Mouse (Mus musculus): ENCODE results near the gene Bhlhe40. TPM values are rescaled to one million over a fixed set of nuclear protein-coding genes. Genes with fewer than 3 reads are reported as not detected.

Bhlhe40 gene
- polyA plus RNA-seq, 1 experiment = 6.2 TPM

DNA sequence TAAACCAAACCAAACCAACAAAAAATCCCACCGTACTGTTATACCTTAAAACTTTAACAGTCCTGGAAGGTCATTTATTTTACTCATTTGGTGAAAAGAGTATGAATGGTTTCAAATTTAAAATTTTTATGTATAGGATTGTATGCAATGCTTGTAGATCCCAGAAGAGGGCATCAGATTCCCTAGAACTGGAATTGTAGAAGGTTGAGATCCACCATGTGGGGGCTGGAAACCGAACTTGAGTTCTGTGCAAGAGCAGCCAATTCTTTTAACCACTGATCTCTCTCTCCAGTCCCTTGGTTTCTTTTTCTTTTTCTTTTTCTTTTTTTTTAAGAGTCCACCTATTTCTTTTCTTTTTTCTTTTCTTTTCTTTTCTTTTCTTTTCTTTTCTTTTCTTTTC, 13.8 kb downstream of the Bhlhe40 start:
- Histone ChIP-seq H3K4me3 (ENCODE audit: control insufficient read depth, insufficient read depth, low read length) (no peak overlapping the region), H3K4me1 (replicated peaks; ENCODE audit: control insufficient read depth, insufficient read depth, low read length) (no peaks in the 10 kb centered on the region), H3K27me3 (ENCODE audit: control insufficient read depth, insufficient read depth, low read length) (no peaks in the 10 kb centered on the region), H3K27ac (ENCODE audit: control insufficient read depth, insufficient read depth, low read length) (no peak overlapping the region), H3K36me3 (ENCODE audit: control insufficient read depth, insufficient read depth, low read length) (no peaks in the 10 kb centered on the region)
- no peak for DNase-seq
- WGBS = 95% methylated on average over 2 of the region's 2 CpGs
- TF ChIP-seq POLR2A (IDR thresholded peaks at IDR 0.05; ENCODE audit: control insufficient read depth, extremely low read depth, insufficient read depth, low read length, poor library complexity) = no peak
- TF ChIP-seq CTCF (IDR thresholded peaks at IDR 0.05; ENCODE audit: borderline replicate concordance, control insufficient read depth, extremely low read depth, insufficient read depth, low read length, poor library complexity) = no peak

DNA sequence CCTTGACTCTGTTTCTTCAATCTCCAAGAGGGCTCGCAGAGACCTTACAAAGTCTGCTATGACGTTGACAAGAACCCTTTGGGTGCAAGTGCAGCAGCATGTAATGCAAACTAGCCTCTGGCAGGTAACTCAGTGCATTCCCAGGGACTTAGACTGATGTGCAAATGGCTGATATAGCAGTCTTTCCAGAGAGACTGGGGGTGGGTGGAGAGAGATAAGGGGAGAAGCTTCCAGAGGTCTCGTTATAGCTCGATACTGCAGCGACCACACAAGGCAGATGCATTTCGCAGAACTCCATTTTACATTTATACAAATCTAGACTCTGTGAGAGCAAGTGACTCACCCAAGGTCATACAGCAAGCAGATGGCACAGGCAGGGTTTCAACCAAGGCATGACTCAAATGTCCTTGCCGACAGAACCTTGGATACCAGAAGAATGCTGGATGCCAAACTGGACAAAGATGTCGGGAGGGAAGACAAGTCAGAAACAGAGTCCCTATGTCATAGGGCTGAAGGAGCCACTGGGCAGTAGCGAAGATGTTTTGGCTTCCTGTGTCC, 16.4 kb downstream of the Bhlhe40 start:
- 97% methylated on average over 9 of the region's 9 CpGs for WGBS
- H3K4me1 ChIP-seq (replicated peaks; ENCODE audit: control insufficient read depth, insufficient read depth, low read length) = no peaks in the 10 kb centered on the region
- no peak overlapping the region for H3K27ac ChIP-seq (ENCODE audit: control insufficient read depth, insufficient read depth, low read length)
- no peak overlapping the region for H3K4me3 ChIP-seq (ENCODE audit: control insufficient read depth, insufficient read depth, low read length)
- no peaks in the 10 kb centered on the region for H3K27me3 ChIP-seq (ENCODE audit: control insufficient read depth, insufficient read depth, low read length)
- no peak for TF ChIP-seq POLR2A (IDR thresholded peaks at IDR 0.05; ENCODE audit: control insufficient read depth, extremely low read depth, insufficient read depth, low read length, poor library complexity)
- DNase-seq = no peak
- H3K36me3 ChIP-seq (ENCODE audit: control insufficient read depth, insufficient read depth, low read length) = no peaks in the 10 kb centered on the region

DNA sequence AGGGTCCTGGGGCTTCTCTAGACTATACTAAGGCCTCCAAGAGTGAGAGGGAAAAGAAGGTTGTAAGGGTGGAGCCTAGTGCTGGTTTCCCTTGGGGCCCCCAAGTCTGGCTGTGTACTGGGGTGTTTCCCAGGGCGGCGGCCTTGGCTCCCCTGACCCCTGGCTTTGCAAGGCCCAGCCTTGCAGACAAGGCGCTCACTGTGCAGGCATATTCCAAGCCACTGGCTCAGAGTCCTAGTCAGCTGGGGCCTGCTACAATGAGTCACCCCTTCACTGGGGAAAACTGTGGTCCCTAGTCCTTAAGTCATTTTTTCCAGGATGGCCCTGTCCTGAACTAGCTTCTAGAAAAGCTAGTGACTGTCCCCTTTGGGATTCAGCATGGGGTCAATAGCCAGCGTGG, 17.3 kb downstream of the Bhlhe40 start:
- Histone ChIP-seq H3K4me3 (ENCODE audit: control insufficient read depth, insufficient read depth, low read length) (no peak overlapping the region), H3K4me1 (replicated peaks; ENCODE audit: control insufficient read depth, insufficient read depth, low read length) (no peaks in the 10 kb centered on the region), H3K27ac (ENCODE audit: control insufficient read depth, insufficient read depth, low read length) (no peak overlapping the region), H3K27me3 (ENCODE audit: control insufficient read depth, insufficient read depth, low read length) (no peaks in the 10 kb centered on the region), H3K36me3 (ENCODE audit: control insufficient read depth, insufficient read depth, low read length) (no peaks in the 10 kb centered on the region)
- 93% methylated on average over 4 of the region's 4 CpGs for WGBS
- no peak for DNase-seq
- no peak for TF ChIP-seq POLR2A (IDR thresholded peaks at IDR 0.05; ENCODE audit: control insufficient read depth, extremely low read depth, insufficient read depth, low read length, poor library complexity)
- TF ChIP-seq CTCF (IDR thresholded peaks at IDR 0.05; ENCODE audit: borderline replicate concordance, control insufficient read depth, extremely low read depth, insufficient read depth, low read length, poor library complexity) = no peak

DNA sequence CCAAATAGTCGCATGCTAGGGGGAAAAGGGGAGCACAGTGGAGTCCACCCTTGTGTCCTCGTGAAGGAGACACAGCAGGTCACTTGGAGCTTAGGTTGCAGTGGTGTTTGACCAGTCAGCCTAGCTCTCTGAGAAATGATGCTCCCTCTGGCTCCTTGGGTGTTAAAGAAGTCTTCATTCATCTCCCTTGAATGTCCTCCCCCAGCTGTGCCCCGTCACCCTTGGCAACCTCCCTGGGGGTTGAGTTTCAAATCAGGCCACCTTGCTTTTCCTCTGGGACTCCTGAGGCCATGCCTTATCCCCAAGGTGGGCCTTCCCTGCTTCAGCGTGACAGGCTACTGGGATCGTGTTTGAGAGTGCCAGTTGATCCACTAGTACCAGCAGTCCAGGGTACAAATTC, 17.8 kb downstream of the Bhlhe40 start:
- no peaks in the 10 kb centered on the region for H3K4me1 ChIP-seq (replicated peaks; ENCODE audit: control insufficient read depth, insufficient read depth, low read length)
- WGBS = 95% methylated on average over 5 of the region's 5 CpGs
- no peak overlapping the region for H3K27ac ChIP-seq (ENCODE audit: control insufficient read depth, insufficient read depth, low read length)
- H3K4me3 ChIP-seq (ENCODE audit: control insufficient read depth, insufficient read depth, low read length) = no peak overlapping the region
- H3K27me3 ChIP-seq (ENCODE audit: control insufficient read depth, insufficient read depth, low read length) = no peaks in the 10 kb centered on the region
- DNase-seq = no peak
- TF ChIP-seq POLR2A (IDR thresholded peaks at IDR 0.05; ENCODE audit: control insufficient read depth, extremely low read depth, insufficient read depth, low read length, poor library complexity) (no peak), CTCF (IDR thresholded peaks at IDR 0.05; ENCODE audit: borderline replicate concordance, control insufficient read depth, extremely low read depth, insufficient read depth, low read length, poor library complexity) (no peak)
- H3K36me3 ChIP-seq (ENCODE audit: control insufficient read depth, insufficient read depth, low read length) = no peaks in the 10 kb centered on the region

DNA sequence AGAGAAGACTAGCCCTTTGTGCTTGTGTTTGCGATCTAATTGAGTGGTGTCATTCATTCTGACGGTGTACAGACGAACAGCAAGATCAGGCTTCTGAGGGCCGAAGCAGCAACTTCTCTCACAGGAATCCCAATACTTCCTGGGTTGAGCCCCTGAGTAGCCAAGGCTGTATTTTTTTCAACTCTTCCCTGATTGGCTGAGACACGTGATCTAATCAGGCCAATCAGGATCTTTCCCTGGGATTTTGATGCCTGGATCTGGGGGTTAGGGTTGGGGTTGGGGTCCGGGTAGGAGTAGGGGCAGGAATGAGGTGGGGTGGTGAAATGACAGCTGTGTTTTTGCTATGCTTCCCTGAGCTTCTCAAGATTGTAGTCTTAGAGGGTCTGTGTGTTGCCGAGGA, 20.1 kb downstream of the Bhlhe40 start:
- no peak for DNase-seq
- WGBS = 94% methylated on average over 7 of the region's 7 CpGs
- no peaks in the 10 kb centered on the region for H3K4me1 ChIP-seq (replicated peaks; ENCODE audit: control insufficient read depth, insufficient read depth, low read length)
- no peaks in the 10 kb centered on the region for H3K27me3 ChIP-seq (ENCODE audit: control insufficient read depth, insufficient read depth, low read length)
- H3K4me3 ChIP-seq (ENCODE audit: control insufficient read depth, insufficient read depth, low read length) = no peak overlapping the region
- no peak for TF ChIP-seq POLR2A (IDR thresholded peaks at IDR 0.05; ENCODE audit: control insufficient read depth, extremely low read depth, insufficient read depth, low read length, poor library complexity)
- no peak for TF ChIP-seq CTCF (IDR thresholded peaks at IDR 0.05; ENCODE audit: borderline replicate concordance, control insufficient read depth, extremely low read depth, insufficient read depth, low read length, poor library complexity)
- H3K36me3 ChIP-seq (ENCODE audit: control insufficient read depth, insufficient read depth, low read length) = no peaks in the 10 kb centered on the region
- H3K27ac ChIP-seq (ENCODE audit: control insufficient read depth, insufficient read depth, low read length) = no peak overlapping the region

DNA sequence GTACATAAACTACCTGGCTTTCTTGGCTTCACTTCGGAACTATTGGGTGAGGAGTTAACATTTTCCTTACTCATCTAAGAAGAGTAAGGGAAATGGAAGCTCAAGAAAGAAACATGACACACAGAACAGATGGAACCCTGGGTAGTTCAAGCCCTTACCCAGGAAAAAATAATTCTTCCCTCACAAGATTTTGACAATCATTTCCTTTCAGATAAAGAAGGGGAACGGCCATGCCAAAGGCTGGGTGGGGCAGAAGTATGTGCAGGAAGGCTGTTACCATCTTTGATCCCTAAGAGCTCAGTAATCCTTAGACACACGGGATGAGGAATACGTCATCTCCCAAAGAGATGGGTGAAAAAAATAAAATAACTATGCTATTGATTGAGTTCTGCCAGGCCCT, 20.7 kb downstream of the Bhlhe40 start:
- Histone ChIP-seq H3K27me3 (ENCODE audit: control insufficient read depth, insufficient read depth, low read length) (no peaks in the 10 kb centered on the region), H3K27ac (ENCODE audit: control insufficient read depth, insufficient read depth, low read length) (no peak overlapping the region), H3K36me3 (ENCODE audit: control insufficient read depth, insufficient read depth, low read length) (no peaks in the 10 kb centered on the region), H3K4me3 (ENCODE audit: control insufficient read depth, insufficient read depth, low read length) (no peak overlapping the region), H3K4me1 (replicated peaks; ENCODE audit: control insufficient read depth, insufficient read depth, low read length) (no peaks in the 10 kb centered on the region)
- 81% methylated on average over 4 of the region's 4 CpGs for WGBS
- no peak for TF ChIP-seq CTCF (IDR thresholded peaks at IDR 0.05; ENCODE audit: borderline replicate concordance, control insufficient read depth, extremely low read depth, insufficient read depth, low read length, poor library complexity)
- TF ChIP-seq POLR2A (IDR thresholded peaks at IDR 0.05; ENCODE audit: control insufficient read depth, extremely low read depth, insufficient read depth, low read length, poor library complexity) = no peak
- DNase-seq = no peak

DNA sequence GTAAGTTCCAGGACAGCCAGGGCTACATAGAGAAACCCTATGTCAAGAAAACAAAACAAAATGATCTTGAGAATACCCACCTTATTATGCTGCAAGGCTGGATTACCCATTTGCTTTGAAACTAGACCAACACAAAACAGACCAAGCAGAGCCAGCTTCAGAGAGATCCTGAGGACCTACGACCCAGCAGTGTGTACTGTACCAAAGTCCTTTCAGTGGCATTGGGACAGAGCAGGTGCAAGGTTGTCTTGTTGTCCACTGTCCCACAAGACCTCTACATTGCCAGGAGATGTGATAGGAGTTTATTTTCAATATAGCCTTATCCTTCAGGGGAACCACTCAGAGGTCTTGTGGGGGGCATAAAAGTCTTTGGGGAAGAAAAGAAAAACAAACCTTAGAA, 22.7 kb downstream of the Bhlhe40 start:
- DNase-seq = no peak
- H3K36me3 ChIP-seq (ENCODE audit: control insufficient read depth, insufficient read depth, low read length) = no peaks in the 10 kb centered on the region
- no peaks in the 10 kb centered on the region for H3K27me3 ChIP-seq (ENCODE audit: control insufficient read depth, insufficient read depth, low read length)
- 94% methylated on average over 1 of the region's 1 CpGs for WGBS
- TF ChIP-seq CTCF (IDR thresholded peaks at IDR 0.05; ENCODE audit: borderline replicate concordance, control insufficient read depth, extremely low read depth, insufficient read depth, low read length, poor library complexity) = no peak
- no peak for TF ChIP-seq POLR2A (IDR thresholded peaks at IDR 0.05; ENCODE audit: control insufficient read depth, extremely low read depth, insufficient read depth, low read length, poor library complexity)
- H3K4me1 ChIP-seq (replicated peaks; ENCODE audit: control insufficient read depth, insufficient read depth, low read length) = no peaks in the 10 kb centered on the region
- no peak overlapping the region for H3K4me3 ChIP-seq (ENCODE audit: control insufficient read depth, insufficient read depth, low read length)
- H3K27ac ChIP-seq (ENCODE audit: control insufficient read depth, insufficient read depth, low read length) = no peak overlapping the region
